ENCODE assay signal across 9 mouse cellular contexts in the genomic region with DNA sequence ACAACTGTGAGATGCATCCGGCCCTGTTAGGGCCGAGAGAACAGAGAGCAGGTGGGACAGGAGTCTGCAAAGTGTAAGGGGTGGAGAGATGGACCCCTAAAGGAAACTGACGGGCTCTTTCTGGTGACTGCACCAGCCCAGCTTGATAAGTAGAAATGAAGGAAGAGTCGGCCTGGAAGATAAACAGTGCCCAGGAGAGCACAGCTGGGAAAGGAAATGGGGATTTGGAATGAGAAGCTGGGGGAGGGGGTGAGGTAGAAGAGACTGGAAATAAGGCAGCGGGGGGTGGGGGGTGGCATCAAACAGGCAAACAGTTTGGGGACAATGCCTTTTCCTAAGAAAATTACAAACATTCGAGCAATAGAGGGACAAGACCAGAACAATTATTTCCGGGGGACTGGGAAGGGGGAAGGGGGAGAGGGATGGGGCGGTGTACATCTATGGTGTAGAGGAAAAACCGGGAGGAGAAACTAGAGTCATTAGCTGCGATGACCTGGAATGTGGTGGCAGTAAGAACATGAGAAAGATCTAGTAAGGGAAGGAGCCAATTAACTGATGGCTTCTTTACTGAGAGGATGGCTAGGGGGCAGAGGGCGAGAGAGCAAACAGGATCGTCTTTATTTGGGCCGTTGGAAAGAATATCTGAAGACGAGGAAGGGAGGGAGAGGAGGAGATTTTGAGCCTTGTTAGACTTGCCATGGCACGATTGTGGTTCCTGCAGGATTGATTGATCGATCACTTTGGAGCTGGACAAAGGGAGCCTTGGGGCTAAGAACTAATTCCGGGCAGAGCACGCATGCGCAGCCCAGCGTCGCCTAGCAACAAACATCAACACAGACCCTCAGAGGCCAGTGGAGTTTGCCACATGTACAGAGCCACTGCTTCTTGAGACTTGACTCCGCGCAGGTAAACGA. TPM values are rescaled to one million over a fixed set of nuclear protein-coding genes. Genes with fewer than 3 reads are reported as not detected.
DNase-seq lines count a peak whose midpoint lies in the region; ATAC-seq and TF ChIP-seq lines count a peak whose summit lies in the region.
"Had no signal": no experiment of that assay in that cellular context is flagged by ENCODE, and none has a peak within 500 bp of the region (broad histone marks: within the 10 kb centered on the region; RNA-seq: fewer than 3 reads in every experiment).

A gene (plus strand): TSS at position 851 of the 914 bp plus-strand sequence.

- TF ChIP-seq CTCF in lung, postnatal 0 days (IDR thresholded peaks at IDR 0.05): no peak

- ATAC-seq in forebrain, embryonic 14.5 days: peak; percentile 99
- peak; percentile 99 for ATAC-seq in hindbrain, embryonic 13.5 days (ENCODE audit: low FRiP score)
- ATAC-seq in lung, postnatal 0 days: peak; percentile 74

- H3K9me3 ChIP-seq in forebrain, embryonic 14.5 days (replicated peaks; ENCODE audit: control insufficient read depth, low read length): no peaks in the 10 kb centered on the region
- no peaks in the 10 kb centered on the region for H3K9me3 ChIP-seq in hindbrain, embryonic 13.5 days
- H3K9me3 ChIP-seq in lung, postnatal 0 days (ENCODE audit: low read length): no peaks in the 10 kb centered on the region

- peak within 1 kb of the TSS; percentile 70 for H3K4me2 ChIP-seq in forebrain, embryonic 14.5 days (ENCODE audit: low read length)
- H3K4me2 ChIP-seq in hindbrain, embryonic 13.5 days: peak within 1 kb of the TSS; percentile 72
- H3K4me2 ChIP-seq in lung, postnatal 0 days (replicated peaks; ENCODE audit: low read depth, low read length): peak within 1 kb of the TSS; percentile 56

- peaks cover 4% of the 10 kb centered on the region; the same call in 1 of the 2 replicates for H3K4me1 ChIP-seq in forebrain, embryonic 14.5 days (ENCODE audit: control insufficient read depth, insufficient read depth, low read length)
- H3K4me1 ChIP-seq in hindbrain, embryonic 13.5 days (replicated peaks): peaks cover 12% of the 10 kb centered on the region
- peaks cover 6% of the 10 kb centered on the region; the same call in 1 of the 2 replicates for H3K4me1 ChIP-seq in lung, postnatal 0 days (ENCODE audit: insufficient read depth, low read depth, low read length)

- peak within 1 kb of the TSS; percentile 73 for H3K9ac ChIP-seq in forebrain, embryonic 14.5 days (ENCODE audit: low read length)
- peak within 1 kb of the TSS; percentile 75 for H3K9ac ChIP-seq in hindbrain, embryonic 13.5 days
- no peak within 1 kb of the TSS for H3K9ac ChIP-seq in lung, postnatal 0 days (replicated peaks; ENCODE audit: low read depth)

- 20% methylated on average over 24 of the region's 24 CpGs for WGBS in forebrain, embryonic 14.5 days
- 11% methylated on average over 24 of the region's 24 CpGs for WGBS in hindbrain, embryonic 13.5 days
- 18% methylated on average over 24 of the region's 24 CpGs for WGBS in lung, postnatal 0 days

- DNase-seq in ES-CJ7 (ENCODE audit: low read depth, low spot score): peak; percentile 87
- DNase-seq in brain, embryonic 18.5 days (ENCODE audit: low read depth, low spot score): peak; percentile 57
- DNase-seq in forebrain, embryonic 14.5 days (ENCODE audit: low spot score): peak; percentile 93
- DNase-seq in layer of hippocampus, postnatal 25 days (ENCODE audit: extremely low spot score in 1 of 2, low spot score in 1 of 2): peak; percentile 40 to 65
- peak; percentile 66 for DNase-seq in lung, postnatal 0 days (ENCODE audit: low spot score)
- peak; percentile 14 for DNase-seq in ovary, adult 18-20 months (ENCODE audit: low spot score)
- peak; percentile 29 to 39 for DNase-seq in thymus, postnatal 36 days

- no peaks in the 10 kb centered on the region for H3K27me3 ChIP-seq in forebrain, embryonic 14.5 days (replicated peaks; ENCODE audit: control insufficient read depth, insufficient read depth, low read length)
- H3K27me3 ChIP-seq in hindbrain, embryonic 13.5 days: no peaks in the 10 kb centered on the region
- H3K27me3 ChIP-seq in lung, postnatal 0 days (replicated peaks; ENCODE audit: insufficient read depth, low read length): no peaks in the 10 kb centered on the region

- H3K4me3 ChIP-seq in forebrain, embryonic 14.5 days (ENCODE audit: low read depth, low read length): peak within 1 kb of the TSS; percentile 47
- H3K4me3 ChIP-seq in hindbrain, embryonic 13.5 days: peak within 1 kb of the TSS; percentile 51
- peak within 1 kb of the TSS; percentile 43 for H3K4me3 ChIP-seq in lung, postnatal 0 days (ENCODE audit: low read depth, low read length)

- peak within 1 kb of the TSS; percentile 31; the same call in 1 of the 2 replicates for H3K27ac ChIP-seq in forebrain, embryonic 14.5 days (ENCODE audit: low read depth, low read length)
- H3K27ac ChIP-seq in hindbrain, embryonic 13.5 days: peak within 1 kb of the TSS; percentile 84
- H3K27ac ChIP-seq in lung, postnatal 0 days (ENCODE audit: low read length): no peak within 1 kb of the TSS

- TF ChIP-seq EP300 in lung, postnatal 0 days (IDR thresholded peaks at IDR 0.05): no peak

- no peaks in the 10 kb centered on the region for H3K36me3 ChIP-seq in forebrain, embryonic 14.5 days (ENCODE audit: control insufficient read depth, insufficient read depth, low read length)
- no peaks in the 10 kb centered on the region for H3K36me3 ChIP-seq in hindbrain, embryonic 13.5 days
- H3K36me3 ChIP-seq in lung, postnatal 0 days (ENCODE audit: insufficient read depth, low read length): no peaks in the 10 kb centered on the region

RNA-seq across cellular contexts. Expression of the gene that starts here (rescaled TPM):
- 1.4 and 1.5 TPM in 2 replicates for polyA plus RNA-seq in forebrain, embryonic 14.5 days (2014; fragmentation: Nextera tagmentation; extraction: Ambion mirVana)
- polyA plus RNA-seq in hindbrain, embryonic 13.5 days (2015; fragmentation: Nextera tagmentation; extraction: Ambion mirVana): 1.2 and 2.0 TPM in 2 replicates
- under 1 TPM; 0.39 to 0.66 TPM for total RNA-seq in layer of hippocampus, postnatal 25 days (2021)
- polyA plus RNA-seq in lung, postnatal 0 days (2015; fragmentation: Nextera tagmentation; extraction: Ambion mirVana): 2.0 and 2.5 TPM in 2 replicates
- total RNA-seq: adrenal gland, adult 18-20 months had no signal

Comparison
In these comparisons a context has a peak if more than half of its experiments do, and no peak if none do; other contexts are left out.
1. Peak in DNase-seq in layer of hippocampus, postnatal 25 days; RNA of the gene not detected or under 1 TPM.
2. DNase-seq: peak in every context shown above with its lines; median percentile 93 in forebrain, embryonic 14.5 days; 87 in ES-CJ7; 66 in lung, postnatal 0 days; 57 in brain, embryonic 18.5 days; 52 in layer of hippocampus, postnatal 25 days; 34 in thymus, postnatal 36 days; 14 in ovary, adult 18-20 months.